Mouse (Mus musculus) liver, embryonic 14.5 days (tissue): ENCODE measurements around the gene Timm44. TPM values are rescaled to one million over a fixed set of nuclear protein-coding genes. Genes with fewer than 3 reads are reported as not detected.
A peak's percentile ranks its signal among the peaks of the same experiment; 100 is the strongest.

Experiments
- ATAC-seq: fragments of 200-750 bp; cut with Nextera tagmentation; 2 replicates; pipeline ENCODE4 v1.8.0; 2017; ENCODE audit warnings: moderate number of reproducible peaks, mild to moderate bottlenecking, moderate library complexity; ENCODE audit not compliant: insufficient read depth
- DNase-seq, 3 experiments: peaks; one replicate each; pipeline ENCODE4 v3.0.0-alpha.2; 2012 to 2013; ENCODE audit warnings: low read depth in 3 of 3, low spot score in 3 of 3
- H3K27ac ChIP-seq: fragments of 300-500 bp; sonication (generic); 2 replicates; pipeline ENCODE4 v1.5.1; 2014; ENCODE audit warnings: moderate library complexity, mild to moderate bottlenecking, control low read depth, inconsistent platforms
- H3K27me3 ChIP-seq: fragments of 300-500 bp; sonication (generic); 2 replicates; pipeline ENCODE4 v1.6.1; 2014; ENCODE audit warnings: mild to moderate bottlenecking, low read length, moderate library complexity; ENCODE audit not compliant: control insufficient read depth, insufficient read depth
- H3K36me3 ChIP-seq: fragments of 300-500 bp; sonication (generic); replicated peaks from 2 replicates; pipeline ENCODE4 v1.6.1; 2014; ENCODE audit warnings: low read depth; ENCODE audit not compliant: control insufficient read depth, insufficient read depth
- H3K4me1 ChIP-seq, 2 experiments: fragments of 200-500 bp in 1 of 2; fragments of 300-500 bp in 1 of 2; sonication (generic) in 1 of 2; replicated peaks; 2 replicates each; pipeline ENCODE4 v1.6.1; 2012 to 2014; ENCODE audit warnings: antibody characterized with exemption in 1 of 2, inconsistent platforms in 1 of 2, low read length in 1 of 2; ENCODE audit not compliant: control insufficient read depth in 2 of 2, insufficient read depth in 2 of 2
- H3K4me2 ChIP-seq: fragments of 300-500 bp; sonication (generic); 2 replicates; pipeline ENCODE4 v1.6.1; 2014; ENCODE audit warnings: low read depth, mild to moderate bottlenecking, control low read depth, moderate library complexity
- H3K4me3 ChIP-seq, 2 experiments: fragments of 200-500 bp in 1 of 2; fragments of 300-500 bp in 1 of 2; sonication (generic) in 1 of 2; 2 replicates each; pipeline ENCODE4 v1.5.1; 2012 to 2014; ENCODE audit warnings: low read depth in 2 of 2, low read length in 2 of 2, mild to moderate bottlenecking in 2 of 2, control low read depth in 1 of 2, inconsistent platforms in 1 of 2, moderate library complexity in 1 of 2; ENCODE audit not compliant: insufficient read depth in 1 of 2
- H3K9ac ChIP-seq: fragments of 300-500 bp; sonication (generic); replicated peaks from 2 replicates; pipeline ENCODE4 v1.6.1; 2014; ENCODE audit warnings: mild to moderate bottlenecking, control low read depth, moderate library complexity
- H3K9me3 ChIP-seq: fragments of 300-500 bp; sonication (generic); 2 replicates; pipeline ENCODE4 v1.6.1; 2016; ENCODE audit warnings: low read length, mixed read lengths; ENCODE audit not compliant: control insufficient read depth
- CTCF ChIP-seq: IDR thresholded peaks from 2 replicates; pipeline ENCODE4 v1.5.1; 2016; ENCODE audit warnings: antibody characterized with exemption, low read depth, control low read depth
- EP300 ChIP-seq: IDR thresholded peaks from 2 replicates; pipeline ENCODE4 v1.6.1; 2016; ENCODE audit warnings: antibody characterized with exemption, low read depth
- WGBS: fragments of 180-500 bp; shearing (Covaris S2); extraction: QIAGEN DNeasy Blood & Tissue Kit; methylation state at CpG from one replicate; pipeline ENCODE4 v1.1.7; 2014; ENCODE audit not compliant: insufficient replicate concordance; 5-methylcytosine and 5-hydroxymethylcytosine counted together
- polyA plus RNA-seq, 2 experiments: library from polyadenylated mRNA; depleted of rRNA in 1 of 2; stranded (reverse) in 1 of 2; unstranded in 1 of 2; fragments of >200 nt; fragmentation: Nextera tagmentation in 1 of 2; extraction: Ambion mirVana in 1 of 2; gene quantifications; 2 replicates each; pipeline versions ENCODE4 v1.2.1 to v1.2.3; 2012 to 2014

Timm44 gene
- polyA plus RNA-seq, 2 experiments, result 38.5 to 41.3 TPM

DNA sequence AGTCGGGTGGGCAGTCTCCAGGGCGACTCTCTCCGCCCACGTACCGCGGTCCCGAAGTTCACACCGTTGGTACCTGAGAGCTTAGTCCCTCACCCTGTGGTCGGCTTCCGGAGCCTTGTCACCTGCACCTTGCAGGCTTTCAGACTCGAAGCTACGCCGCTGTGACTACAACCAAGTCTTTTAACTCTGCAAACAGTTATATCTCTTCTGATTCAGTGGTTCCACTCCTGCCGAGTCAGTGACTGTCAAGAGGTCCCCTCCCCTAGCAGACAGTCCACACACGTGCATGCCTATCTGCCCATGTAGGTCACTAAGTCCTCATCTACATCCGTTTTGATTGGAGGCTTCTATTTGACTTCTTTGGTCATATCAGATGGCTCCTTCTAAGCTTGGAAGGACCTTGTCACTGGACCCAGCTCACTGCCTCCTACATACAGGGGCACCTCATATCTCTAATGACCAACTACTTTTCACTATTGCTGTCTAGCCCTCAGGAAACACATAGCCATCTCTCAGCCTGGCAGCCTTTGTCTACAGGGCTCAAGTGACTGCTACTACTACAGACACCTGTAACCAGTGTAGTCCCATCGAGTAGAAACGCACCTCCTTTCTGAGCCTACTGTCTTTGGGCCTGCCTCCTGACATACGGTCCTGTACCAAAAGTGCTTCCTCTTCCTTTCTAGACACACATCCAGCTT lies 36.4 kb downstream of the Timm44 start:
- Histone ChIP-seq H3K4me3 (peak overlapping the region; percentile 77 to 81), H3K27me3 (no peaks in the 10 kb centered on the region), H3K9ac (peak overlapping the region; percentile 76), H3K27ac (peak overlapping the region; percentile 87), H3K4me1 (peaks cover 11 to 21% of the 10 kb centered on the region in 2 experiments), H3K36me3 (peaks cover 7% of the 10 kb centered on the region), H3K4me2 (peak overlapping the region; percentile 83), H3K9me3 (no peaks in the 10 kb centered on the region)
- no peak for TF ChIP-seq EP300
- TF ChIP-seq CTCF, result no peak
- ATAC-seq (peak; percentile 32), DNase-seq (no peak)
- 7% methylated on average over 19 of the region's 19 CpGs for WGBS

DNA sequence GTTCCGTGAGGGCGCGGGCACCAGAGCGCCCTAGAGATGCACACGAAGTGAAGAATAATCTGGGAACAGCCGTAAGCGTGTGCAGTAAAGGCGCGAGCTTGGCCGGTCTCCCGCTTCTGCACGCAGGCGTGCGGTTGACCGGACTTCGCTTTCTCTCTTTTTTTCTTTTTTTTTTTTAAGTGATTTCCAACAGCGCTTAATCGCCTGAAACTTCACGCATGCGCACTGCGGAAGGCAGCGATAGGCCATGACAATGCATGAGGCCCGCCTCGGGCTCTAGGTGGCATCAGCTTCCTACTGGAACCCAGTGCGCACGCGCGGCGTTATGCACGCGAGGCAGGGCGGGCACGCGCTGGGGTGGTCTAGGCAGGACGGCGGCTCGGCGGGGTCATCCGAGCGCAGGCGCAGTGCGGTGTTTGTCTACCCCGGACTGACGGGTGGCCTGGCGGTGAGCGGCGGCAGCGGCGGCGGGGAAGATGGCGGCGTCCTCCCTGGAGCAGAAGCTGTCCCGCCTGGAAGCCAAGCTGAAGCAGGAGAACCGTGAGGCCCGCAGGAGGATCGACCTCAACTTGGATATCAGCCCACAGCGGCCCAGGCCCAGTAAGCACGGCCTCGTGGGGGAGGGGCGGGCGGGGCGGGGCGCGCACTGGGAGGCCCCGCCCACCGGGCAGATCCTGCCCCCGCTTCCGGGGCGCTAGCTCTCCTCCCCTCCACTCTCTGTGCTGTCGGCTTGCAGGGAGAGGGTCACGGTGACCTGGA lies 37.1 kb downstream of the Timm44 start, which contains the start of the genes Map2k7 and Gm49320:
Gene Map2k7 (plus strand): TSS at position 307 of the 759 bp plus-strand sequence.
Gene Gm49320 (plus strand): TSS at position 432 of the 759 bp plus-strand sequence.
- Histone ChIP-seq H3K9me3 (no peaks in the 10 kb centered on the region), H3K9ac (peak within 1 kb of the TSS; percentile 76), H3K36me3 (peaks cover 3% of the 10 kb centered on the region), H3K4me2 (peak within 1 kb of the TSS; percentile 83), H3K27me3 (no peaks in the 10 kb centered on the region), H3K4me3 (peak within 1 kb of the TSS; percentile 77 to 81), H3K4me1 (peaks cover 11 to 21% of the 10 kb centered on the region in 2 experiments), H3K27ac (peak within 1 kb of the TSS; percentile 87)
- ATAC-seq (peak; percentile 93), DNase-seq (peak; percentile 95 to 96 (median 96))
- no peak for TF ChIP-seq EP300
- peak; percentile 71 for TF ChIP-seq CTCF
- under 1% methylated on average over 64 of the region's 71 CpGs for WGBS

DNA sequence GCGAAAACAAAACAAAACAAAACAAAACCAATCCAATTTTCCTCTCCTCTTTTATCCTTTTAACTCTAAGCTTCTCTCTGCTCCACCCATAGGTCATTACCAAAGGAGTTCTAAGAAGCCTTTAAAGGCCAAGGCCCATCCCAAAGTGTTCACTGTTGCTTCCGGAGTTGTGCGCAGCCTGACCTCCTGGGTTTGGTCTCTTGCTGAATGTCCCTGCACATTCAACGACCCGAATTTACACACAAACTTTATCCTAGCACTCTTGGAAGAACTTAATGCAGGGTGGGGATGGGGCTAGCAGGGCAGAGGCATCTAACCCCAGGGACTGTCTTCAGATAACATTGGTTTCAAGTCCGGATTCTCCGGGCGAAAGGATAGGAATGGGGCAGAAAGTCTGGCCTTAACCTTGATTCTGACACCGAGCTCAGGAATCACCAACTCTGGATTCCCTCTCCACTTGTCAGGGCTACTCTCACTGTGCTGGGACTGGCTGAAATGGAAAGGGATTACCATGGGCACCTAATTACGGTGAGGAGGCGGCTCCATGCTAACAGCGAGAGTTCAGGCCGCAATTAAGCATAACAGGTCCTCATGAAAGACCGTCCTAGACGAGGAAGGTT lies 37.8 kb downstream of the Timm44 start:
- H3K9me3 ChIP-seq, result no peaks in the 10 kb centered on the region
- H3K27ac ChIP-seq, result peak overlapping the region; percentile 85
- H3K4me1 ChIP-seq, result peaks cover 11 to 21% of the 10 kb centered on the region in 2 experiments
- DNase-seq (no peak), ATAC-seq (no peak)
- no peaks in the 10 kb centered on the region for H3K27me3 ChIP-seq
- peak overlapping the region; percentile 83 for H3K4me2 ChIP-seq
- H3K4me3 ChIP-seq, result peak overlapping the region; percentile 77 to 81
- TF ChIP-seq CTCF (no peak), EP300 (no peak)
- WGBS, result 17% methylated on average over 15 of the region's 15 CpGs
- peak overlapping the region; percentile 76 for H3K9ac ChIP-seq
- H3K36me3 ChIP-seq, result peaks cover 3% of the 10 kb centered on the region

DNA sequence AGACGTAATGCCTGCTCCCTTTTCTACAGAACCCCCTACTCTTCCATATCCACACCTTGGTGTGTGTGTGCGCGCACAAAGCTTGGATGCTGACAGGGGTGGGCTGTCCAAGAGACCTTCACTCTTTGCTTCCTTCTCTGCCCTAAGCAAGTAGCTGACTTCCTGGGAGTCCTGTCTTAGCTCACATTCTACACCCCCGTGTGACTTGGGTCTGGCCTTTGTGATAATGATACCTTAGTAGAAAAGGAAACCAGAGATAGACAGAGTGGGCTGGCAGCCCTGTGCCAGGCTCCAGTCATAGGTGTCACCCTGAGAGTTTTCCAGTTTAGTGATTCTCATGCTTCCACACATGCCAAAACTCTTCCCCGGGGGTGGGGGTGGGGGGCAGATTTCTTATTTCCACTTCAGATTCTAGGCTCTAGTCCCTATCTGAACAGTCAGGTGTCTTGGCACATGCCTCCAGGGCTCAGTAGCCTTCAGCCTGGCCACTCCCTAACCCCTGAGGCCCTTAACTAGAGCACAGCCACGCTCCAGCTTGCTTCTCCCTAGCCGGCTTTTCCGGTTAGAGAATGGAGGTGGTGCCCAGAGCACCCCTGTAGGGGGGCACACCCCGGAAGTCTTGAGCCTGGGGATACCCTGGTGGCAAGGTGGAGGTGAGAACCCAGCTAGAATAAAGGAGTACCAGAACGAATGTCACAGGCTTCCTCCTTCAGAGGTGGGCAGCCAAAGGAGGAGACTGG lies 44.9 kb downstream of the Timm44 start:
- peaks cover 15% of the 10 kb centered on the region for H3K27me3 ChIP-seq
- WGBS, result 38% methylated on average over 10 of the region's 10 CpGs
- ATAC-seq (peak; percentile 29; the same call in 1 of the 2 replicates), DNase-seq (no peak)
- TF ChIP-seq CTCF (no peak), EP300 (no peak)
- no peak overlapping the region for H3K4me3 ChIP-seq
- H3K4me2 ChIP-seq, result no peak overlapping the region
- H3K9me3 ChIP-seq, result no peaks in the 10 kb centered on the region
- peaks cover 0 to 3% of the 10 kb centered on the region in 2 experiments; a peak in 2 of 4 replicates for H3K4me1 ChIP-seq
- H3K27ac ChIP-seq, result no peak overlapping the region
- H3K36me3 ChIP-seq, result no peaks in the 10 kb centered on the region
- no peak overlapping the region; the same call in 1 of the 2 replicates for H3K9ac ChIP-seq
